Mouse (Mus musculus): Measurements from ENCODE around the gene Cd82.

Cd82 gene

GRCm38 (mm10) chr2:93461869-93462714 lies 848 bp downstream of the Cd82 start:
- peak; percentile 99 for DNase-seq

DNA sequence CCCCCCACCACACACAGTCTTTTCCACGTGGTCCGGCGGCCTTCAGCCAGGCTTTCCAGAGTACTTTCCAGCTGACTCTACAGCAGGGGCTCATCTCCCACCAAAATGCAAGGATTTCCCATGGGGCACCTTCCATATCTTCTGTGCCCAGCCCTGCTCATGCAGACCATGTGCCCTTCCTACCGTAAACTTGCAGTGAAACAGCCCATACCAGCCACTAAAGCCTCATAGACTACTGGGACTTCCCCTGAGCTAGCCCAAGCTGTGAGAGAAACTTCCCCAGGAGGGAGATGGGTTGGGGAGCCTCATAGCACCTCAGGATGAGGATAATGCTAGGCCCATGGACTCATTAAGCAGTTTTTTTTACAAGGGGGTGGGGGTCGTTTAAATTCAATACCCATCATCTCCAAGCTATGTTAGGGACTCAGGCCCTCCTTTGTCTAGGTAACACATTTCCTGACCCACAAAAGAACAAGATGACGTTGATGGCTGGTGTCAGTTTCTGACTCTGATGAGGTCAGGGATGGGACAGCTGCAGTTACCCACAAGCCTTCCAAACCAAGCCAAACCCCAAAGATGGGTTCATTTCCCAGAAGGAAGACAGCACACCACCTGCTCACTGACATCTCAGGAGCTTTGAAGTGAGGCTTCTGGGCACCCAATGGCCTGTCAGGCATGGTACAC lies 2.0 kb downstream of the Cd82 start:
- DNase-seq = no peak

GRCm38 (mm10) chr2:93459208-93459920 lies 3.6 kb downstream of the Cd82 start:
- no peak for DNase-seq

- DNase-seq = peak; percentile 45 to 66
Observed at GRCm38 (mm10) chr2:93458332-93459207, 4.4 kb downstream of the Cd82 start.

DNA sequence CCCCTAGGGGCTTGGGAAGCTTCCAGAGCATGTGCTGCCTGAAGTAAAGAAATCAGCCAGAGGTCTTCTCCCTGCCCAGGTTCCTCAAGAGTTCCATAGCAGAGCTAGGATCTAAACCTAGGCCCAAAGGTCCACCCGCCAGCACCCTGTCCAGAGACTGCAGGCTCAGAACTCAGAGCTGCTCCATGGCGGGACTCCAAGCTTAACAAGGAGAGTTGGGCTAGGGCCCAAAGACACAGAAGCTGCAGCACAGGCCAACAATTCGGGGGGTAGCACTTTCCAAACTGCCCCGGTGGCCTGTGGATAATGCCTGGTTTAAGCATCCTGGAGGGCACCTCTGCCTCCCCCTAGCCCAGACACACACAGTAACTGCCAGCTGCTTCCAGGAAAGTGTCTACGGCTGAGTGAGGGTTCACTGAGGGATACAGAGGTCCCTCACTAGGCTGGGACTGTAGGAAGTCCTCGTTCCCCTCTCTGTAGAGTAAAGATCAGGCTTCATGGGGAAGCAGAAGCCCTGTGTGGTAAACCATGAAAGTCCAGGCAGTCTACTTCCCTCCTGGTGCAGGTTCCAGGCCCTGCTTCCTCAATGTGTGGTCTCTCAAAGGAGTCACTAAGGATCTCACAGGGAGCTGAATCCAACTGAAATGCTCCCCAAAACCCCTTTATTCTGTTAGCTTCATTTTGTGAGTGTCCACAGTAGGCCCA lies 5.4 kb downstream of the Cd82 start:
- peak; percentile 49 to 61 for DNase-seq

GRCm38 (mm10) chr2:93456140-93456539 lies 6.8 kb downstream of the Cd82 start:
- no peak for DNase-seq

DNA sequence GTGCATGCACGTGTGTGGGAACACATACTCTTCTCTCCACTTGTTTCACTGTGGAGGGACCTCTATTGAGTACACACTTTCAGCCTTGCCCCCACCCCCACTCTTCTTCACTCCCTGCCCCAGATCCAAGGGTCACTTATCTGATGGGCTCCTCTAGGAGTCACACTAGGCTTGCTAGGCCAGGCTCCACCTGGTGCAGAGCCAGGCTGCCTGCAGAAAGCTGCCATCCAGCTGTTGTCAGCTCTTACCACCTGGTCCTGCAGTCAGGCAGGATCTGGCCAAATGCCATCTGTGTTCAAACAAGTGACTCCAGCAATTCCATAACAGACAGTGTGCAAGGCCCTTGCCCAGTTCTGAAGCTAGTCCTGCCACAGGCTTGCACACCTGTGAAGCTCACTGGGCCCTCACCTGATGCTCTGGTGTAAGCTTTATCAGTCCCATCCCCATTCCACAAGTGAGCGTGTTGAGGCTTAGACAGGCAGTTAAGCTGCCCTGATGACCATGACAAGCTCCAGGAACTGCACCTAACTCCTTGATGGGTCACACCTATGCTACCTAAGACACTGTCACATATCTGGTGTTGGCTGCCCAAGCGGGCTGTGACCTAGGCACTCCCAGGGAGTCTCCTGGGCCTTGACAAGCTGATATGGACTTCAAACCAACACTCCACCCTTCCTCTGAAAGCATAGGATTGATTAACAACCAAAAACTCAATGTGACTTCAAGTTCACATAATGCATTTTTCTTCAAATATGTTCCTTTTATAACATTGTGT lies 7.9 kb downstream of the Cd82 start:
- DNase-seq = peak; percentile 84 to 93

GRCm38 (mm10) chr2:93454334-93454733 lies 8.6 kb downstream of the Cd82 start:
- no peak for DNase-seq

GRCm38 (mm10) chr2:93453046-93453445 lies 9.9 kb downstream of the Cd82 start:
- no peak for DNase-seq

- DNase-seq = peak; percentile 73 to 85
Observed at GRCm38 (mm10) chr2:93452506-93452905, 10.4 kb downstream of the Cd82 start.

DNA sequence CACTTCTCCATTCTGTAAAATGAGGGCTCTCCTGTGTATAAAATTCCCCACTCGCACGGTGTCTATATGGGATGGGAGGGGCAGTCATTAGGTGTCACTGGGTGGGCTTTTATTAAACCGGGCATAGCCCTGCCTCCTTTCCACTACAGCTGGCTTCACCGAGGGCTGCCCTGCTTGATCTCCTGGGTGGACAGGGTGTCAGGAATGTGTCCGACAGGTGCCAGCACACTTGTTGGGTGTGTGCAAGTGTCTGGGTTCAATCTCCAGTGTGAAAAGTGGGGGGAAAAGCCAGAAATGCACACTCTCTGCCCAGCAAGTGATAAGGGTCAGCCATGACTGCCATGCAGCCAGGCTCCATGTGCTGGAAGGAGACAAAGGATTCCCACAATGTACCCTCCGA lies 10.9 kb downstream of the Cd82 start:
- DNase-seq = no peak

- DNase-seq = peak; percentile 47 to 78
Observed at GRCm38 (mm10) chr2:93451219-93451938, 11.6 kb downstream of the Cd82 start.

DNA sequence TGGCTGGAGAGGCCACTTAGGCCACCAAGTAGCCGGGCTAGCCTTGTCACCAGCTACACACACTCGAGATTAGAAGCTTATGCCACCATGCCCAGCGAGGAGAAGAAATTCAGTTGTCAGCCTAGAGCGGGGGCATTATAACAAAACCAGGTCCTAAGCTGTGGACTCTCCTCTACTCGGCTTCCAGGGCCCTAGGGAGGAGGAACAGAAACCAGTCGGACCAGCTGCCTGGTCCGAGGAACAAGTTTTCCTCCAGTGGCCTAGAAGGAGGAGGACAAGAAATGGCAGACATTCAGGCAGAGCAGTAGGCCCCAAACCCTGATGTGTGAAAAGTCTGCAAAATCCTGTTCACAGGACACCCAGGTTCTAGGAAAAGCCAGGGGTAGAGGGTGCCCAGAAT lies 12.2 kb downstream of the Cd82 start:
- no peak for DNase-seq

- DNase-seq = no peak
Observed at GRCm38 (mm10) chr2:93449657-93450056, 13.3 kb downstream of the Cd82 start.

DNA sequence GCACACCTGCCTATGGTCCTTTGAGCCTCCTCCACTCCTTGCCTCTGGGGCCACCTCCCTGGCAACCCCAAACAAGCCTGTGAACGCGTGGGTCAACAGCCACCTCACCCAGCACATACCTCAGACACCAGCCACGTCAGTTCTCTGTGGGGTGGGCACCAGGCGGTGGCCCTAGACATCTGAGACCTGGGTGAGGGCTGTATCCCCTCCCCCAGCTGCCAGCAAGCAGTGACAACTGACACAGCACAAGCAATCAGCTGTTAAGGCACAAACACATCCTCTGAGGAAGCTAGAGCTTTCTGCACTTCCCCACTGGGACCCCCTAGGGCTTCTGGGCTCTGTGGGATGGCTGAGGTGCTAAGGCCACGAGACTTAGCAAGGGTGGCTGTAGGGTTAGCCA lies 14.2 kb downstream of the Cd82 start:
- no peak for DNase-seq

DNA sequence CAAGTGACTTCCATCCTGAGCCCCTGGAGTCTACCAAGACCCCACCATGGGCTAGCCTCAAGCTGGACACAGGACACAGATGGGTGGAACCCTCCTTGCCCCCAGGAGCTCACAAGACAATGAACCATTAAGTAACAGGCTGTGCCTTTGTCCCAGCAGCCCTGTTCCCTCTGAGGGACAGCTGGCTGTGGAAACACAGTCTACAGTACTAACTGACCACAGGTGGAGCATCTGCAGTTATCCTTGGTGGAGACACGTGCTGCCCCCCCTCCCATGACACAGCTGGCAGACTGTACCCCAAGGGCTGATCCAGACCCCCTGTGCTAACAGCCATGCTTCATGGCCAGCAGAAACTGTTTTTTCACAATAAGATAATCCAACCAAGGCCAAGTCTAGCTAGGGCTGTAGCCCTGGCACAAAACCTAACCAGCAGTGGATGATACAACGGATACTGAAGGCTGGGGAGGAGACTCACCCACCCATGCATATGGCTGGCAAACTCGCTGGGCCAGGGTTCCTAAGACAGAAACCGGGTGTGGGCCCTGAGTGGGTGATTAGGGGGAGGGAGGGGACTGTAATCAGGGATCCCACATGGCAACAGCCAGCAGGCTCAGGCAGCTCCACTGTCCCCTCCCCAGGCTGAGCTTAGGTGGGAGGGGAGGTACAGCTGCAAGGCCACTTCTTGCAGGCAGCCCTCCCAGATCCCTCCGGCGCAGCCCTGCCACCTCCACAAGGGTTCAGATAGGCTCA lies 15.3 kb downstream of the Cd82 start:
- no peak for DNase-seq

DNA sequence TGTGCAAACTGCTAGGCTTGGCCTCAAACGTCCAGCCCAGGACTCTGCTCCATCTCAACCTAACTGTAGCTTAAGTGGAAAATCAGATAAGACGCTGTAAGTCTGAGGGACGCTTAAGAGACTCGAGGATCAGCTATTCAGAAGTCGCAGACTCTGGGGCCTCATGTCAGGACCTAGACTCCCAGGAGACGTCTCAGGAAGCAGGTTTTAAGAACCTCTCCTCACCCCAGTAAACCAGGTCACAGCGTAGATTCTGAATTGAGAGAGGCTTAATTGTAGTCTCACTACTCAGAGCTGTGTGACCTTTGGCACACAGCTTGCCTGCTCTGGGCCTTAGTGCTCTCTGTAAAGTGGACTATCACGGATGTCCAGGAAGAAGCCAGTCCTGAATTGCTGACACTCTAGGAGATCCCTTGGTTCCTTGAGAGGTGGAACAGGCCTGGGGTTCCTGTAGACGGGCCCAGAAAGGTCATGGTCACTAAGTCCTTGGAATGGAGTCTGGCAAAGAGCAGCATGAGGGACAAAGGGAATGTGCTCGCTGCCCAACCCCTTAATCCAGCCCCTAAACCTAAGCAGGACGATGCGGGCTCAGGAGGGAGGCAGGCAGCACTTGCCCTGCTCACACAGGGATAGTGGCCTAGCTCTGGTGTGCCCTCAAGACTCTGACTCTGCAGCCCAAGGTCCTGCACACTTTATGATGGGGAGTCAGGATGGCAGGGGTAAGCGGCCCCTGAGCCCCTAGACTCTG lies 16.2 kb downstream of the Cd82 start:
- DNase-seq = peak in 1 of 2 experiments; percentile 71

DNA sequence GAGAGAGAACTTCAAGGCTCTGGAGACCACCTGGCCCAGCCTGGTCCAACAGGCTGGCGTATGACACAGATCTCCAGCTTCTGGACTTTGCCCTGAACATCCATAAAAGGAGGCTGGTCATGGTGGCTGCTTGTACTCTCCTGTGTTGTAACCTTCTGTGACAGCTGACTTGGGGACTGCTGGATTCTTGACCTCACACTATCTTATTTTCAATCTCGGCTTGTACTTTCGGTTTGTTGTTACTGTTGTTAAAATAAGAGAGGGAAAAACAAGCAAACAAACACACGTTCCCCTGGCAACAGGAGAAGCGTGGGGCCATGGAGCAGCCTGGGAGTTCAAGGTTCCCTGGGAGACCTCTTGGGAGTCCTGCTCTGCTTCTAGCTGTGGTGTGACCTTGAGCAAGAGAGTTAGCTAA lies 17.7 kb downstream of the Cd82 start:
- DNase-seq = peak; percentile 37 to 80

DNA sequence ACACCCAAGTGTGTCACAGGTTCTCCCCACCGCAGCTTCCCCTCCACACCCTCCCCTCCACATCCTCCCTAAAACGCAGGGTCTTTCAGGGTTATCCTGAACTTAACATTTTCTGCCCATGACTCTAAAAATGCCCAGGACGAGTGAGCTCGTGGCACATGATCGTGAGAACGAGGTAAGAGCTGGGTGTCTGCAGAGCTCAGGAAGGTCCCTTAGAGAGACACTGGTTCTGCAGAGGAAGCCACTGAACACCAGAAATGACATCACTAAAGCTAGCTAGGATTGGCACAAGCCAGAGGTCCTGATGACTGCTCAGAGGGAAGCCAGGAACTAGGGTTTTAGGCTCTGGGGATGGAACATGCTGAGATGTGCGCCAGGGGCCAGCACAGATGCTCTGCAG lies 18.7 kb downstream of the Cd82 start:
- no peak for DNase-seq
